Mouse (Mus musculus) cerebellum, adult (tissue): Measurements from ENCODE around the gene Soga1.

Experiments
- ATAC-seq: cut with Nextera tagmentation; 2 replicates; pipeline ENCODE4 v1.9.2; 2017; ENCODE audit warnings: mild to moderate bottlenecking, moderate library complexity, mixed read lengths; ENCODE audit not compliant: insufficient number of reproducible peaks, low FRiP score, low TSS enrichment

Gene Soga1

GRCm38 (mm10) chr2:157078793-157079700 is at the start of gene Soga1:
Gene Soga1, minus strand, starts transcription at chr2:157079254.
- ATAC-seq: peak; percentile 47; the same call in 1 of the 2 replicates

GRCm38 (mm10) chr2:157128072-157128471 is 49.0 kb upstream of the Soga1 start:
- no peak for ATAC-seq

GRCm38 (mm10) chr2:157127370-157127769 is 48.3 kb upstream of the Soga1 start:
- no peak for ATAC-seq

GRCm38 (mm10) chr2:157125246-157125645 is 46.2 kb upstream of the Soga1 start:
- no peak for ATAC-seq

- ATAC-seq: no peak
Observed at GRCm38 (mm10) chr2:157121766-157122165, 42.7 kb upstream of the Soga1 start.

- no peak for ATAC-seq
Observed at GRCm38 (mm10) chr2:157119075-157119474, 40.0 kb upstream of the Soga1 start.

GRCm38 (mm10) chr2:157118556-157118955 is 39.5 kb upstream of the Soga1 start:
- ATAC-seq: no peak

GRCm38 (mm10) chr2:157116964-157117363 is 37.9 kb upstream of the Soga1 start:
- ATAC-seq: no peak

- ATAC-seq: no peak
Observed at GRCm38 (mm10) chr2:157108236-157108635, 29.2 kb upstream of the Soga1 start.

GRCm38 (mm10) chr2:157104454-157104853 is 25.4 kb upstream of the Soga1 start:
- ATAC-seq: no peak

GRCm38 (mm10) chr2:157102256-157102655 is 23.2 kb upstream of the Soga1 start:
- ATAC-seq: no peak

GRCm38 (mm10) chr2:157101650-157102049 is 22.6 kb upstream of the Soga1 start:
- no peak for ATAC-seq

- no peak for ATAC-seq
Observed at GRCm38 (mm10) chr2:157100319-157100605, 21.2 kb upstream of the Soga1 start.

- no peak for ATAC-seq
Observed at GRCm38 (mm10) chr2:157099532-157100318, 20.7 kb upstream of the Soga1 start.

GRCm38 (mm10) chr2:157095005-157095755 is 16.1 kb upstream of the Soga1 start:
- ATAC-seq: peak; percentile 68; the same call in 1 of the 2 replicates

GRCm38 (mm10) chr2:157092024-157092423 is 13.0 kb upstream of the Soga1 start:
- ATAC-seq: no peak

GRCm38 (mm10) chr2:157087536-157088317 is 8.7 kb upstream of the Soga1 start:
- ATAC-seq: no peak

- ATAC-seq: no peak
Observed at GRCm38 (mm10) chr2:157086796-157087195, 7.7 kb upstream of the Soga1 start, which contains the start of gene Tldc2. Gene Tldc2, plus strand, starts transcription at chr2:157087055.

- no peak for ATAC-seq
Observed at GRCm38 (mm10) chr2:157084831-157085585, 6.0 kb upstream of the Soga1 start.
